Mouse (Mus musculus) heart, adult 18-20 months (tissue): ENCODE results near the gene Fam13c. TPM values are rescaled to one million over a fixed set of nuclear protein-coding genes. Genes with fewer than 3 reads are reported as not detected.
A peak's percentile ranks its signal among the peaks of the same experiment; 100 is the strongest.

ENCODE experiments used
- DNase-seq, 2 experiments: peaks; one replicate each; pipeline ENCODE4 v3.0.0; 2021 to 2022; ENCODE audit warnings: mixed read lengths in 1 of 2
- total RNA-seq, 2 experiments: library from RNA; stranded (reverse); gene quantifications; 2 replicates each; pipeline ENCODE4 v1.2.3; 2021

Fam13c gene
- total RNA-seq, 2 experiments from 2014 or later: 3.9 to 5.3 TPM

DNA sequence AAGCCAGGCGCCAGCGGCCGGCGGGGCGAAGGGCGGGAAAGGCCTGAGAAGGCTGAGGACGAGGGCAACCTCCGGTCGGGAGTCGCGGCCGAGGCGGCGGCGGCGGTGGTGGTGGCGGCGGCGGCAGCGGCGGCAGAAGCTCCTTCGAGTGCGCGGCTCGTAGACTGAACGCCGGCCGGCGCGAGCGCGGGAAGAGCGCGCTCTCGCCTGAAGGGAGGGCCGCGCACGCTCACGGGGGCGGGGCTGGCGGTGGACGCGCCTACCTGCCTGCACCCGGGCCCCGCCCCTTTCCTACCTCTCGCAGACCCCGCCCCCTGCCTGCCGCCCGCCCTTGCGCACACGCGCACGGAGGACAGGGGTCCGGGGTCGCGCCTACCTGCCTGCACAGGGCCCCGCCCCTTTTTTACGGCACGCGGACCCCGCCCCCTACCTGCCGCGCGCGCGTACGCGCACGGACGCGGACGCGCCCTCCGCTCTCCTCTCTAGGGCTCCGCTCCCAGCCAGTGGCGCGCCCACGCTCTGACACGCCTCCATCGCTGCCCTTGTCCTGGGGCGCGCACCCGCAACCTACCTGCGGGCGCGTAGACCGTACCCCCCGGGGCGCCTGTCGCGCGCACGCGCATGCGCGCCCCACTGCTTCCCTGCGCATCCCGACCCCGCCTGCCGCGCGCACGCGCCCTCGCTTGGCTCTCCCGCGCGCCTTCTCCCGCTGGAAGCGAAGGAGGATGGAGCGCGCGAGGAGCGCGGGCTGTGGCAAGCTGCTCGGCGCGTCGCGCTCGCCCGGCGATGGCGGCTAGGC is 159.0 kb downstream of the Fam13c start:
- DNase-seq: peak in 1 of 2 experiments; percentile 4

DNA sequence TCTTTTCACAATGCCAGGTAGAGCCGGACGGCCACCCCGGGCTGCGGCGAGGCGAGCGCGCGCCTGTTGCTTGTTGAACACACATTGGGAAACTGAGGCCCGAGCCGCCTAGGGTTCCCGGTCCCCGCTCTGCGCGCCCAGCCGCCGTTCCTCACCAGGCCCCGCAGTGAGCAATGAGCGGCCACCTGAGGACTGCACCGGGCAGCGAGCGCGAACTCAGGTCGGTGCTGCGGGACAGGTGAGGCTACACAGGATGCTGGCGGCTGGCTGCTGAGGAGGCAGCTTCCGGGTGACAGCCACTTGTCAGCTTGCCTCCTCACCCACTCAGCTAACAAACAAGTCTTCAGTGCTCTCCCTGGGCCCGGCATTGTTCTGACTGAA is 159.6 kb downstream of the Fam13c start:
- DNase-seq: no peak

Other genes with a start within 250 kb of the Fam13c start
- 1 to 10 TPM; 4.0 TPM for gene Mrln, start 235.8 kb upstream of the Fam13c start, total RNA-seq
- gene Slc16a9, start 195.4 kb upstream of the Fam13c start, total RNA-seq: 1 to 10 TPM; 3.2 TPM
- not detected for gene Phyhipl, start 215.5 kb downstream of the Fam13c start, total RNA-seq